Mouse (Mus musculus) limb, embryonic 14.5 days (tissue): ENCODE results near the gene Mea1. TPM values are rescaled to one million over a fixed set of nuclear protein-coding genes. Genes with fewer than 3 reads are reported as not detected.

Source experiments
- ATAC-seq: fragments of 200-750 bp; cut with Nextera tagmentation; 2 replicates; pipeline ENCODE4 v1.8.0; 2017; ENCODE audit warnings: low read depth, moderate number of reproducible peaks, moderate TSS enrichment; ENCODE audit not compliant: low FRiP score
- DNase-seq: peaks from one replicate; pipeline ENCODE4 v3.0.0-alpha.2; 2015; ENCODE audit warnings: low spot score
- H3K27ac ChIP-seq: fragments of 300-500 bp; sonication (generic); replicated peaks from 2 replicates; pipeline ENCODE4 v1.5.1; 2014; ENCODE audit warnings: low read depth, mild to moderate bottlenecking, low read length, moderate library complexity, mixed read lengths
- H3K27me3 ChIP-seq: fragments of 300-500 bp; sonication (generic); 2 replicates; pipeline ENCODE4 v1.6.1; 2014; ENCODE audit warnings: low read length, mixed read lengths; ENCODE audit not compliant: control insufficient read depth, insufficient read depth
- H3K36me3 ChIP-seq: fragments of 300-500 bp; sonication (generic); 2 replicates; pipeline ENCODE4 v1.6.1; 2014; ENCODE audit warnings: mild to moderate bottlenecking, low read length, moderate library complexity, mixed read lengths; ENCODE audit not compliant: control insufficient read depth, insufficient read depth
- H3K4me1 ChIP-seq: fragments of 300-500 bp; sonication (generic); 2 replicates; pipeline ENCODE4 v1.6.1; 2014; ENCODE audit warnings: antibody characterized with exemption, low read length, mixed read lengths; ENCODE audit not compliant: control insufficient read depth, insufficient read depth
- H3K4me2 ChIP-seq: fragments of 300-500 bp; sonication (generic); replicated peaks from 2 replicates; pipeline ENCODE4 v1.6.1; 2014; ENCODE audit warnings: low read depth, mild to moderate bottlenecking, low read length, moderate library complexity; ENCODE audit not compliant: severe bottlenecking
- H3K4me3 ChIP-seq: fragments of 300-500 bp; sonication (generic); replicated peaks from 2 replicates; pipeline ENCODE4 v1.5.1; 2014; ENCODE audit warnings: low read length
- H3K9ac ChIP-seq: fragments of 300-500 bp; sonication (generic); 2 replicates; pipeline ENCODE4 v1.6.1; 2014; ENCODE audit warnings: mild to moderate bottlenecking, low read depth, low read length, moderate library complexity; ENCODE audit not compliant: severe bottlenecking
- H3K9me3 ChIP-seq: fragments of 300-500 bp; sonication (generic); 2 replicates; pipeline ENCODE4 v1.6.1; 2016; ENCODE audit warnings: low read length; ENCODE audit not compliant: control insufficient read depth
- POLR2A ChIP-seq: fragments of 200-500 bp; IDR thresholded peaks from 2 replicates; pipeline ENCODE4 v1.8.0; 2012; ENCODE audit warnings: inconsistent platforms, mild to moderate bottlenecking, moderate library complexity, borderline replicate concordance; ENCODE audit not compliant: insufficient read depth, insufficient read length; ENCODE audit errors: extremely low read depth
- WGBS: fragments of 180-500 bp; shearing (Covaris S2); extraction: QIAGEN DNeasy Blood & Tissue Kit; methylation state at CpG from one replicate; pipeline ENCODE4 v1.1.7; 2014; 5-methylcytosine and 5-hydroxymethylcytosine counted together
- polyA plus RNA-seq, 2 experiments: library from polyadenylated mRNA; depleted of rRNA in 1 of 2; stranded (reverse) in 1 of 2; unstranded in 1 of 2; fragments of >200 nt; fragmentation: Nextera tagmentation in 1 of 2; extraction: Ambion mirVana in 1 of 2; gene quantifications; 2 replicates each; pipeline versions ENCODE4 v1.2.1 to v1.2.3; 2012 to 2014

Gene Mea1
- polyA plus RNA-seq, 2 experiments, result 97.9 to 155 TPM

- no peak for TF ChIP-seq POLR2A
- 71% methylated on average over 6 of the region's 6 CpGs for WGBS
- peaks cover 15% of the 10 kb centered on the region for H3K4me1 ChIP-seq
- H3K36me3 ChIP-seq, result peaks cover 92% of the 10 kb centered on the region
- ATAC-seq (no peak), DNase-seq (no peak)
- H3K9me3 ChIP-seq, result no peaks in the 10 kb centered on the region; the same call in 1 of the 2 replicates
- no peak overlapping the region for H3K4me3 ChIP-seq
- no peak overlapping the region for H3K27ac ChIP-seq
- H3K4me2 ChIP-seq, result no peak overlapping the region
- H3K9ac ChIP-seq, result no peak overlapping the region
- no peaks in the 10 kb centered on the region for H3K27me3 ChIP-seq
These were observed 22.5 kb upstream of the Mea1 start for GRCm38 (mm10) chr17:46656054-46656453.

DNA sequence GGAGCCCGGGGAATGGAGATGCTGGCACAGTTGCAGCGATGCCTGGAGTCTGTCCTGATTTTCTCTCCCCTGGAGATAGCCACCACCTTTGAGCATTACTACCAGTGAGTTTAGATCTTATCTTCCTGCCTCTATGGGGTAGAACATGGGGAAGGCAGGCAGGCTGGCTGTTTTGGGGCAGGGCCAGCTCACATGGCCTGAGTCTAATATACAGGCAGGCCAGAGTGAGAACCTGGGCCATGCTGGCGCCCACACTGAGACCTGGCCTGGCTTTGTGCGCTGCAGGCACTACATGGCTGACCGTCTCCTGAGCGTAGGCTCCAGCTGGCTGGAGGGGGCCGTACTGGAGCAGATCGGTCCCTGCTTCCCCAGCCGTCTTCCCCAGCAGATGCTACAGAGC is 17.2 kb upstream of the Mea1 start:
- Histone ChIP-seq H3K9ac (no peak overlapping the region), H3K4me1 (no peaks in the 10 kb centered on the region), H3K9me3 (no peaks in the 10 kb centered on the region), H3K36me3 (peaks cover 96% of the 10 kb centered on the region), H3K27ac (no peak overlapping the region), H3K4me2 (no peak overlapping the region), H3K4me3 (no peak overlapping the region), H3K27me3 (no peaks in the 10 kb centered on the region)
- no peak for ATAC-seq
- no peak for TF ChIP-seq POLR2A
- WGBS, result 86% methylated on average over 9 of the region's 9 CpGs
- no peak for DNase-seq

- Histone ChIP-seq H3K4me2 (no peak overlapping the region), H3K27ac (no peak overlapping the region), H3K4me3 (no peak overlapping the region), H3K36me3 (peaks cover 96% of the 10 kb centered on the region), H3K27me3 (no peaks in the 10 kb centered on the region), H3K4me1 (no peaks in the 10 kb centered on the region), H3K9ac (no peak overlapping the region), H3K9me3 (no peaks in the 10 kb centered on the region)
- WGBS, result 84% methylated on average over 12 of the region's 12 CpGs
- ATAC-seq (no peak), DNase-seq (no peak)
- TF ChIP-seq POLR2A, result no peak
These were observed 16.6 kb upstream of the Mea1 start for GRCm38 (mm10) chr17:46661981-46662380.

DNA sequence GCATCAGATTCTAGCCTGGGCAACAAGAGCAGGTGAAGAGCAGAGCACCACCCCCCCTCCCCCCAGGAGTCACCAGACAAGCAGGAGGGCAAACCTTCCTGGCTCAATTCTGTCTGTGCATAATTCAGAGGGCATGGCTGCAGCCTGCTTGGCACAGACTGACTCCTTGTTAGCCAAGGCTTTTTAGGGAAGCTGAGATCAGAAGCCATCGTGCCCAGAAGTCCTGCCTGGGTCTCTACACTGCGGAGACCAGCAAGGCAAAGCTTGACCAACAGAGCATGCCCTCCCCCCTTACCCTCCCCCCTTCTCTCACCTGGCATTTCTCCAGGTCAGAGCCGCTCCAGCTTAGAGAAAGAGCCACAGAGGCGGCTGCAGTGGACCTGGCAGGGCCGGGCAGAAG is 15.9 kb upstream of the Mea1 start:
- Histone ChIP-seq H3K9ac (no peak overlapping the region), H3K27me3 (no peaks in the 10 kb centered on the region), H3K36me3 (peaks cover 95% of the 10 kb centered on the region), H3K4me1 (no peaks in the 10 kb centered on the region), H3K4me2 (no peak overlapping the region), H3K4me3 (no peak overlapping the region), H3K9me3 (no peaks in the 10 kb centered on the region), H3K27ac (no peak overlapping the region)
- no peak for TF ChIP-seq POLR2A
- 85% methylated on average over 5 of the region's 5 CpGs for WGBS
- ATAC-seq, result no peak
- DNase-seq, result no peak

GRCm38 (mm10) chr17:46667712-46668111 is 10.9 kb upstream of the Mea1 start:
- Histone ChIP-seq H3K27me3 (no peaks in the 10 kb centered on the region), H3K4me2 (no peak overlapping the region), H3K9ac (no peak overlapping the region), H3K36me3 (peaks cover 77% of the 10 kb centered on the region), H3K4me3 (no peak overlapping the region), H3K27ac (no peak overlapping the region), H3K4me1 (no peaks in the 10 kb centered on the region), H3K9me3 (no peaks in the 10 kb centered on the region)
- WGBS, result 90% methylated on average over 16 of the region's 16 CpGs
- DNase-seq, result peak; percentile 15
- no peak for TF ChIP-seq POLR2A
- no peak for ATAC-seq

- TF ChIP-seq POLR2A, result no peak
- Histone ChIP-seq H3K4me1 (peaks cover 13% of the 10 kb centered on the region), H3K4me3 (no peak overlapping the region), H3K9ac (no peak overlapping the region), H3K27me3 (no peaks in the 10 kb centered on the region), H3K27ac (no peak overlapping the region), H3K4me2 (no peak overlapping the region), H3K9me3 (no peaks in the 10 kb centered on the region), H3K36me3 (peaks cover 59% of the 10 kb centered on the region)
- whole genome bisulfite sequencing, result 91% methylated on average over 10 of the region's 10 CpGs
- DNase-seq (no peak), ATAC-seq (no peak)
These were observed 8.7 kb upstream of the Mea1 start for GRCm38 (mm10) chr17:46669911-46670310.
